Mouse (Mus musculus) embryonic fibroblast, embryonic 13.5 days (primary cell): ENCODE data around the gene Gper1.

Experiments used
- CTCF ChIP-seq: IDR thresholded peaks from 2 replicates; pipeline ENCODE4 v1.5.1; 2011; ENCODE audit warnings: mild to moderate bottlenecking, control low read depth, low read length, moderate library complexity, borderline replicate concordance; ENCODE audit not compliant: insufficient read depth
- POLR2A ChIP-seq: IDR thresholded peaks from 2 replicates; pipeline ENCODE4 v1.6.1; 2011; ENCODE audit warnings: low read depth, mild to moderate bottlenecking, control low read depth, low read length, moderate library complexity

DNA sequence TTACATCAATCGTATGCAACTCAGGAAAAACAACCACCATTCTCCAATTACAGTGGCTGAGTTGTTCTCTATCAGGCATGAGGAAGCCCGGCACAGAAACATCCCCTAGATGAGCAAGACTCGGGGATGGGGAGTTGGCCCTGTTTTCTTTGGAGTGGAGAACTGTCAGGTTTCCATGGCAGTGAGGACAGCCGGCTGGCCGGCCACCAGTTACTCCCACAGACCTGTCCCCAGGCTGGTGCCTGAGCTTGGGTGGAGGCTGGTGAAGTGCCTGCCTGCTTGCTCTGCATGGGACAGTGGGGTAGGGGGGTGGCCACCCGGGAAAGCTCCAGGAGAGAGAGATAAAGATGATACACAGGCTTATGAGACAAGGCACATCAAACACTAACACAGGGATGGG is 25.1 kb downstream of the Gper1 start:
- TF ChIP-seq CTCF (no peak), POLR2A (no peak)
